Mouse (Mus musculus) myocyte (in vitro differentiated cells): Measurements from ENCODE around the gene Olfr975. TPM values are rescaled to one million over a fixed set of nuclear protein-coding genes. Genes with fewer than 3 reads are reported as not detected.

Experiments
- H3K27me3 ChIP-seq: one replicate; pipeline ENCODE4 v1.6.1; 2011; ENCODE audit not compliant: control insufficient read depth, insufficient read depth, insufficient read length
- H3K36me3 ChIP-seq: one replicate; pipeline ENCODE4 v1.6.1; 2011; ENCODE audit not compliant: control insufficient read depth, insufficient read depth
- H3K4me2 ChIP-seq: one replicate; pipeline ENCODE4 v1.6.1; 2011; ENCODE audit warnings: low read depth, control low read depth
- H3K4me3 ChIP-seq: one replicate; pipeline ENCODE4 v1.5.1; 2011; ENCODE audit warnings: mild to moderate bottlenecking, control low read depth, moderate library complexity
- H3K79me2 ChIP-seq: one replicate; pipeline ENCODE4 v1.6.1; 2011; ENCODE audit not compliant: control insufficient read depth, insufficient read depth
- H3ac ChIP-seq: one replicate; pipeline ENCODE4 v1.6.1; 2011; ENCODE audit not compliant: control insufficient read depth, insufficient read length
- CEBPB ChIP-seq: IDR thresholded peaks from 2 replicates; pipeline ENCODE4 v1.6.1; 2011; ENCODE audit warnings: mild to moderate bottlenecking, moderate library complexity; ENCODE audit not compliant: poor library complexity, insufficient read depth, severe bottlenecking
- E2F4 ChIP-seq: IDR thresholded peaks from one replicate; pipeline ENCODE4 v1.6.1; 2011; ENCODE audit warnings: mild to moderate bottlenecking, control low read depth, moderate library complexity; ENCODE audit not compliant: insufficient read depth
- MAX ChIP-seq: IDR thresholded peaks from one replicate; pipeline ENCODE4 v1.6.1; 2011; ENCODE audit warnings: low read depth, mild to moderate bottlenecking, control low read depth
- MYOD1 ChIP-seq, 3 experiments: IDR thresholded peaks; one replicate each; pipeline ENCODE4 v1.6.1; 2011; ENCODE audit warnings: control low read depth in 2 of 3, low read depth in 2 of 3, mild to moderate bottlenecking in 2 of 3, moderate library complexity in 1 of 3; ENCODE audit not compliant: insufficient read length in 2 of 3, control insufficient read depth in 1 of 3
- MYOG ChIP-seq, 3 experiments: IDR thresholded peaks; one replicate each; pipeline ENCODE4 v1.6.1; 2011; ENCODE audit warnings: control low read depth in 2 of 3, low read depth in 2 of 3, mild to moderate bottlenecking in 2 of 3; ENCODE audit not compliant: insufficient read length in 2 of 3, control insufficient read depth in 1 of 3, insufficient read depth in 1 of 3
- POLR2A ChIP-seq: IDR thresholded peaks from one replicate; pipeline ENCODE4 v1.6.1; 2011; ENCODE audit warnings: low read depth, mild to moderate bottlenecking, control low read depth, moderate library complexity; ENCODE audit not compliant: insufficient read length
- POLR2AphosphoS2 ChIP-seq: IDR thresholded peaks from one replicate; pipeline ENCODE4 v1.6.1; 2011; ENCODE audit warnings: low read depth, control low read depth; ENCODE audit not compliant: insufficient read length
- REST ChIP-seq: IDR thresholded peaks from one replicate; pipeline ENCODE4 v1.6.1; 2011; ENCODE audit warnings: mild to moderate bottlenecking, control low read depth, moderate library complexity; ENCODE audit not compliant: insufficient read depth, insufficient read length
- SRF ChIP-seq: IDR thresholded peaks from one replicate; pipeline ENCODE4 v1.6.1; 2011; ENCODE audit warnings: low read depth; ENCODE audit not compliant: control insufficient read depth, insufficient read length
- TCF12 ChIP-seq: IDR thresholded peaks from one replicate; pipeline ENCODE4 v1.6.1; 2011; ENCODE audit warnings: mild to moderate bottlenecking, control low read depth; ENCODE audit not compliant: poor library complexity, insufficient read depth, severe bottlenecking
- TCF3 ChIP-seq: IDR thresholded peaks from one replicate; pipeline ENCODE4 v1.6.1; 2011; ENCODE audit warnings: low read depth, control low read depth; ENCODE audit not compliant: insufficient read length
- USF1 ChIP-seq: IDR thresholded peaks from one replicate; pipeline ENCODE4 v1.6.1; 2011; ENCODE audit warnings: low read depth, mild to moderate bottlenecking, control low read depth, moderate library complexity
- polyA plus RNA-seq: library from polyadenylated mRNA; unstranded; fragments of >200 nt; fragmentation: generic; extraction: Trizol; gene quantifications from one replicate; pipeline ENCODE4 v1.2.1, GENCODE M21; 2012; ENCODE audit warnings: missing spikeins

Gene Olfr975
- polyA plus RNA-seq, 1 experiment, result not detected

DNA sequence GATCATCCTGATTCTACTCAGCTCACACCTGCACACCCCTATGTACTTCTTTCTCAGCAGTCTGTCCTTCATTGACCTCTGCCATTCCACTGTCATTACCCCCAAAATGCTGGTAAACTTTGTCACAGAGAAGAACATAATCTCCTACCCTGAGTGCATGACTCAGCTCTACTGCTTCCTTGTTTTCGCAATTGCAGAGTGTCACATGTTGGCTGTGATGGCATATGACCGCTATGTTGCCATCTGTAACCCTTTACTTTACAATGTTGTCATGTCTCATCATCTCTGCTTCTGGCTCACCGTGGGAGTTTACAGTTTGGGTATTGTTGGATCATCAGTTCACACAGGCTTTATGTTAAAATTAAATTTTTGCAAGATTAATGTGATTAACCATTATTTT, 41.9 kb downstream of the Olfr975 start:
- Histone ChIP-seq H3K4me2 (no peak overlapping the region), H3K36me3 (no peaks in the 10 kb centered on the region), H3K4me3 (no peak overlapping the region), H3K27me3 (no peaks in the 10 kb centered on the region), H3ac (no peak overlapping the region), H3K79me2 (no peaks in the 10 kb centered on the region)
- TF ChIP-seq MYOG (IDR thresholded peaks at IDR 0.05; ENCODE audit: control insufficient read depth in 1 of 3, insufficient read depth in 1 of 3, insufficient read length in 2 of 3, low read depth in 2 of 3), result no peak
- TF ChIP-seq SRF, result no peak
- no peak for TF ChIP-seq MYOD1 (IDR thresholded peaks at IDR 0.05; ENCODE audit: control insufficient read depth in 1 of 3, insufficient read length in 2 of 3, low read depth in 2 of 3)
- no peak for TF ChIP-seq TCF12

DNA sequence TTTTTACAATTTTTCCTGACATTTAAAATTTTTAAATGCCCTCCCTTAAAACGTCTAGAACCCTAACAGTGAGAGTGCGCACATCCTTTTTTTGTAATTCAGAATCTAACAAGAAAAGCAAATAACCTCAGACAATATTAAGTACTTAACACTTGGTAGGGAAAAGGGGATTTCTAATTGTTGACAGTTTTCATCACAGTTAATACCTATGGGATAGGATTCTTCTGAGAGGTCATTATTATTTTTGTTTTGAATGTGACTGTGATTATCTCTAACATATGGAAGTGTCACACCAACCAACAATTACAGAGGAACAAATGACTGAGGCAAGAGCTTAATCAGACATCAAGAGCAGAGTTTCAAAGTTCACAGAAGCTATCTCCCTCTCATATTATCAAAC, 44.8 kb downstream of the Olfr975 start, which contains the start of gene Olfr229:
Gene Olfr229 (plus strand): TSS at position 301 of the 400 bp plus-strand sequence.
- Histone ChIP-seq H3K79me2 (no peaks in the 10 kb centered on the region), H3K36me3 (no peaks in the 10 kb centered on the region), H3K4me3 (no peak within 1 kb of the TSS), H3ac (no peak within 1 kb of the TSS), H3K4me2 (no peak within 1 kb of the TSS), H3K27me3 (no peaks in the 10 kb centered on the region)
- TF ChIP-seq REST (no peak), TCF12 (no peak), MYOG (IDR thresholded peaks at IDR 0.05; ENCODE audit: control insufficient read depth in 1 of 3, insufficient read depth in 1 of 3, insufficient read length in 2 of 3, low read depth in 2 of 3) (no peak), MAX (no peak), USF1 (no peak), CEBPB (no peak), TCF3 (no peak), SRF (no peak), E2F4 (no peak), MYOD1 (IDR thresholded peaks at IDR 0.05; ENCODE audit: control insufficient read depth in 1 of 3, insufficient read length in 2 of 3, low read depth in 2 of 3) (no peak), POLR2AphosphoS2 (no peak), POLR2A (no peak)

DNA sequence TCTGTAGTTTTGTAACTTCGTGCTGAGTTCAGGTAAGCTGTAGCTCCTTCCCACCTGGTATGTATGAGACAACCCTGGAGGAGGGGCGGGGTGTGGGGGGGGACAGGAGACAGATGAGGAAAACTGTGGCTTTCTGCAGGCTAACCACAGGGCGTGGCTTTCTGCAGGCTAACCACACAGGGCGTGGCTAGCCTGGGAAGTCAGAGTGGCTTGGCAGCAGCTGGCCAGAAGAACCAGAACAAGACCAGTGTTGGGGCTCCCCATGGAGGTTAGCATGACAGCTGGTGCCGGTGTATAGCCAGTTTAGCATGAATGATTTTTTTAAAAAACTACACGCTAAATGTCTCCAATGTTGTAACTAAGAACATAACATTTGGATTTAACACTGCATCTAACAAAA, 46.7 kb downstream of the Olfr975 start:
- TF ChIP-seq TCF3 (no peak), USF1 (no peak), POLR2A (no peak), TCF12 (no peak), SRF (no peak), MYOD1 (IDR thresholded peaks at IDR 0.05; ENCODE audit: control insufficient read depth in 1 of 3, insufficient read length in 2 of 3, low read depth in 2 of 3) (peak in 1 of 3 experiments; percentile 62), REST (no peak), POLR2AphosphoS2 (no peak), E2F4 (no peak), CEBPB (no peak), MAX (no peak), MYOG (IDR thresholded peaks at IDR 0.05; ENCODE audit: control insufficient read depth in 1 of 3, insufficient read depth in 1 of 3, insufficient read length in 2 of 3, low read depth in 2 of 3) (peak; percentile 21 to 72 (median 32))
- H3K36me3 ChIP-seq, result no peaks in the 10 kb centered on the region
- H3K4me3 ChIP-seq, result no peak overlapping the region
- no peaks in the 10 kb centered on the region for H3K79me2 ChIP-seq
- no peak overlapping the region for H3ac ChIP-seq
- H3K27me3 ChIP-seq, result no peaks in the 10 kb centered on the region
- no peak overlapping the region for H3K4me2 ChIP-seq

Other genes with a start within 250 kb of the Olfr975 start
- 0.02 TPM for gene Olfr149, start 244.9 kb downstream of the Olfr975 start, polyA plus RNA-seq
- not detected for gene Olfr965, start 240.7 kb downstream of the Olfr975 start, polyA plus RNA-seq
- not detected for gene Olfr150, start 221.1 kb downstream of the Olfr975 start, polyA plus RNA-seq
- not detected for gene Olfr967, start 205.8 kb downstream of the Olfr975 start, polyA plus RNA-seq
- gene Olfr968, start 168.8 kb downstream of the Olfr975 start, polyA plus RNA-seq, result not detected
- gene Olfr969, start 161.1 kb downstream of the Olfr975 start, polyA plus RNA-seq, result not detected
- gene Olfr970, start 143.2 kb downstream of the Olfr975 start, polyA plus RNA-seq, result not detected
- gene Olfr971, start 115.2 kb downstream of the Olfr975 start, polyA plus RNA-seq, result not detected
- not detected for gene Olfr972, start 85.6 kb downstream of the Olfr975 start, polyA plus RNA-seq
- gene Olfr229, start 44.7 kb downstream of the Olfr975 start, polyA plus RNA-seq, result not detected
- not detected for gene Olfr974, start 14.5 kb downstream of the Olfr975 start, polyA plus RNA-seq
- not detected for gene Olfr976, start 9.1 kb upstream of the Olfr975 start, polyA plus RNA-seq
- gene Olfr978, start 40.1 kb upstream of the Olfr975 start, polyA plus RNA-seq, result not detected
- not detected for gene Olfr979, start 51.4 kb upstream of the Olfr975 start, polyA plus RNA-seq
- gene Olfr980, start 57.5 kb upstream of the Olfr975 start, polyA plus RNA-seq, result not detected
- gene Olfr981, start 69.4 kb upstream of the Olfr975 start, polyA plus RNA-seq, result not detected
- gene Olfr982, start 121.8 kb upstream of the Olfr975 start, polyA plus RNA-seq, result not detected
- not detected for gene Olfr983, start 141.5 kb upstream of the Olfr975 start, polyA plus RNA-seq
- gene Olfr984, start 162.2 kb upstream of the Olfr975 start, polyA plus RNA-seq, result not detected
- gene Olfr985, start 178.1 kb upstream of the Olfr975 start, polyA plus RNA-seq, result not detected
- not detected for gene Tmem225, start 196.1 kb upstream of the Olfr975 start, polyA plus RNA-seq
- gene Olfr986, start 228.9 kb upstream of the Olfr975 start, polyA plus RNA-seq, result not detected
- gene Zfp202, start 240.3 kb upstream of the Olfr975 start, polyA plus RNA-seq, result 2.4 TPM